Mouse (Mus musculus) liver, embryonic 18 days (tissue): ENCODE measurements around the gene Macrod2. TPM values are rescaled to one million over a fixed set of nuclear protein-coding genes. Genes with fewer than 3 reads are reported as not detected.

ENCODE experiments used
- polyA plus RNA-seq: library from polyadenylated mRNA; depleted of rRNA; stranded (reverse); fragments of >200 nt; gene quantifications from 2 replicates; pipeline ENCODE4 v1.2.3, GENCODE M21; 2012; rRNA removed

Macrod2 gene
- 2.3 and 2.4 TPM in 2 replicates for polyA plus RNA-seq

DNA sequence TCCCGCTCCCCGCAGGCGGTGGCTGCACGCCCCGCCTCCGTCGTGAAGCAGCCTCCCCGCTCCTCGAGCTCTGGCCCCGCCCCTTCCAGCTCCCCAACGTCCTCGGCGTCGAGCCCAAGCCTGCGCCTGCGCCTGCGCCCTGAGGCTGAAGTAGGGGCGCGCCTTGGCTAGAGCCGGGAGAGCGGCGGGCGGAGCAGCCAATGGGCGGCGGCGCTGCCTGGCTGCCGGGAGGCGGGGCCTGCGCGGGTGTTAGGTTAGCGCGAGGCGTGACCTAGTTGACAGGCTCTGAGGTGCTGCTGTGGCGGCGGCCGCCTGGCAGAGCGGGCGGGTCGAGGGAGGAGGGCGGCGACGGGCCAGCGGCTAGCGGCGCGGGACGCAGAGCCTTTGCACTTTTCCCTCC is at the start of gene Macrod2:
Gene Macrod2, plus strand, starts transcription at position 131 of the 400 bp plus-strand sequence.

DNA sequence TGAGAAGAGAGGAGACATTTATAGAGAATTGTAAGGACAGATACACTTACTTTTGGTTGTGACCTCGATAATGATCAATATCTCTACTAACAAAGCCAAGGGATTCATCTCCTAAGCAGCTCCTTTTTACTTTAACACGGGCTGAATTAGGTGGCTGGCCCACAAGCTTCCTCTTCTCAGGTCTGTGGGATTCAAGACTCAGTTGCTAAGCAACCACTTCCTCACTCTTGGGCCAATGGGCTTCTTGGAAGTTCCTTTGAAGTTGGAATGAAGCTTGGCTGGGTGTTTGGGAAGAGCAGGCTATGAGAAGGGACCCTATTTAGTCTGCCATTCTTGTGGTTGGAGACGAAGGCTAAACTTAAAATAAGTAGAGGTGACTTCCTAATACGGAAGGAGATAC is 5.6 kb upstream of the Macrod2 start, which contains the start of gene Sel1l2:
Gene Sel1l2, minus strand, starts transcription at position 182 of the 400 bp plus-strand sequence.

DNA sequence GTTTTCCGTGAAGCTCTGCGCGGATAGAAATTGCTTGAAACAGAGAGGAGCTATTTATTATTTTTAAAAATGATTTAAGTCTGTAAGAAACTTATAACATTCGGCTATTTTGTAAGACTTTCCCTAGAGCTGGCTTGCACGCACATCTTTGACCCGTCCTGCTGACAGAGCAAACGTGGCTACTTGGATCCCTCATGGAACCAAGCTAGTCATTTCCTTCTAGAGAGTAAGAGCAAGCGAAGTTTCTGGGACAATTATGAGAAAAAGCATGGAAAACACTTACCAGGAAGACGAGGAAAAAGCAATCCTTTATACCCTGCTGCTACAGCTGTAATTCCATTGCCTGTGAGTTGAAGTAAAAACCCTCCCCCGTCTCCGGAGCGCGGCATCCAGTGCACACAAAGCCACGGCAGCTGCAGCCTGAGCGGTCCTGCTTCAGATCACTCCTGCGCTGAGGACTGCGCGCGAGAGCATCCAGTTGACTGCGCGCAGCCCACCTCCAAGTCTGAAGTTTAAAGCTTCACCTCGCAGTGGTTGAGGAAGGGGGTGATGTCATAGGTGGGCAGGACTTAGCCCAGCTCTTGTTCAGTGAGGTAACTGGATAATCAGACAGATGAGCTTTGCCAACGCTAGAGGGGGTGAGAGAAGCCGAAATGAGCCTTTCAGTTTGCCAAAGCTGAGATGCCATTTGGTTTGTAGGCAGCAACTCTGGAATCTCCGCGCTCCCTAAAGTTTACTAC is 276.0 kb downstream of the Macrod2 start, which contains the start of gene Flrt3:
Gene Flrt3, minus strand, starts transcription at position 507 of the 740 bp plus-strand sequence.

Other genes with a start within 250 kb of the Macrod2 start
- not detected in 2 replicates for gene Gm17374, start 243.3 kb upstream of the Macrod2 start, polyA plus RNA-seq
- gene Esf1, start 224.7 kb upstream of the Macrod2 start, polyA plus RNA-seq: 4.5 and 4.9 TPM in 2 replicates
- gene Ndufaf5, start 224.7 kb upstream of the Macrod2 start, polyA plus RNA-seq: 4.2 TPM in 2 replicates
- gene Sel1l2, start 5.6 kb upstream of the Macrod2 start, polyA plus RNA-seq: not detected in 2 replicates